Mouse (Mus musculus) forebrain, embryonic 14.5 days (tissue): ENCODE measurements at regions not wholly inside any gene's neighbourhood (a gene's known extent, or its start where the extent isn't known, plus 50 kb on each side); places are given as distances from the start of the nearest gene placed in this dataset.

ENCODE experiments used
- ATAC-seq: fragments of 200-750 bp; cut with Nextera tagmentation; 2 replicates; pipeline ENCODE4 v1.8.0; 2017; ENCODE audit warnings: mild to moderate bottlenecking, moderate library complexity
- DNase-seq: peaks from one replicate; pipeline ENCODE4 v3.0.0-alpha.2; 2015; ENCODE audit warnings: low spot score
- H3K27ac ChIP-seq: fragments of 300-500 bp; sonication (generic); 2 replicates; pipeline ENCODE4 v1.5.1; 2014; ENCODE audit warnings: low read depth, mild to moderate bottlenecking, control low read depth, low read length, moderate library complexity
- H3K27me3 ChIP-seq: fragments of 300-500 bp; sonication (generic); replicated peaks from 2 replicates; pipeline ENCODE4 v1.6.1; 2014; ENCODE audit warnings: low read length, control low read depth, mixed read lengths; ENCODE audit not compliant: control insufficient read depth, insufficient read depth
- H3K36me3 ChIP-seq: fragments of 300-500 bp; sonication (generic); 2 replicates; pipeline ENCODE4 v1.6.1; 2014; ENCODE audit warnings: low read length, control low read depth; ENCODE audit not compliant: control insufficient read depth, insufficient read depth
- H3K4me1 ChIP-seq: fragments of 300-500 bp; sonication (generic); 2 replicates; pipeline ENCODE4 v1.6.1; 2014; ENCODE audit warnings: antibody characterized with exemption, low read length, control low read depth; ENCODE audit not compliant: control insufficient read depth, insufficient read depth
- H3K4me2 ChIP-seq: fragments of 300-500 bp; sonication (generic); 2 replicates; pipeline ENCODE4 v1.6.1; 2014; ENCODE audit warnings: mild to moderate bottlenecking, control low read depth, low read length
- H3K4me3 ChIP-seq: fragments of 300-500 bp; sonication (generic); 2 replicates; pipeline ENCODE4 v1.5.1; 2014; ENCODE audit warnings: low read depth, low read length, control low read depth
- H3K9ac ChIP-seq: fragments of 300-500 bp; sonication (generic); 2 replicates; pipeline ENCODE4 v1.6.1; 2014; ENCODE audit warnings: mild to moderate bottlenecking, low read length, control low read depth, moderate library complexity
- H3K9me3 ChIP-seq: fragments of 300-500 bp; sonication (generic); replicated peaks from 2 replicates; pipeline ENCODE4 v1.6.1; 2016; ENCODE audit warnings: low read length, control low read depth, mixed read lengths; ENCODE audit not compliant: control insufficient read depth
- WGBS: fragments of 180-500 bp; shearing (Covaris S2); extraction: QIAGEN DNeasy Blood & Tissue Kit; methylation state at CpG from one replicate; pipeline ENCODE4 v1.1.7; 2014; 5-methylcytosine and 5-hydroxymethylcytosine counted together

- Histone ChIP-seq H3K36me3 (no peaks in the 10 kb centered on the region), H3K9ac (no peak overlapping the region), H3K9me3 (no peaks in the 10 kb centered on the region), H3K27ac (no peak overlapping the region), H3K4me3 (no peak overlapping the region), H3K27me3 (no peaks in the 10 kb centered on the region), H3K4me2 (no peak overlapping the region), H3K4me1 (no peaks in the 10 kb centered on the region)
- DNase-seq = no peak
- ATAC-seq = no peak
- WGBS = 91% methylated on average over 4 of the region's 4 CpGs
These were observed 150.0 kb upstream of the Cttnbp2 start for GRCm38 (mm10) chr6:18664687-18665086.

GRCm38 (mm10) chr6:18665992-18666391, 151.3 kb upstream of the Cttnbp2 start:
- WGBS = 86% methylated on average over 4 of the region's 4 CpGs
- H3K4me2 ChIP-seq = no peak overlapping the region
- H3K27me3 ChIP-seq = no peaks in the 10 kb centered on the region
- H3K27ac ChIP-seq = no peak overlapping the region
- ATAC-seq (no peak), DNase-seq (no peak)
- H3K9me3 ChIP-seq = no peaks in the 10 kb centered on the region
- no peaks in the 10 kb centered on the region for H3K36me3 ChIP-seq
- no peak overlapping the region for H3K9ac ChIP-seq
- H3K4me3 ChIP-seq = no peak overlapping the region
- H3K4me1 ChIP-seq = no peaks in the 10 kb centered on the region

GRCm38 (mm10) chr6:18666543-18666942, 151.9 kb upstream of the Cttnbp2 start:
- 76% methylated on average over 4 of the region's 4 CpGs for WGBS
- ATAC-seq = no peak

GRCm38 (mm10) chr6:18670677-18671076, 156.0 kb upstream of the Cttnbp2 start:
- no peak overlapping the region for H3K4me3 ChIP-seq
- WGBS = 91% methylated on average over 1 of the region's 1 CpGs
- H3K27me3 ChIP-seq = no peaks in the 10 kb centered on the region
- no peak overlapping the region for H3K4me2 ChIP-seq
- H3K36me3 ChIP-seq = no peaks in the 10 kb centered on the region
- H3K27ac ChIP-seq = no peak overlapping the region
- DNase-seq (no peak), ATAC-seq (no peak)
- H3K9me3 ChIP-seq = no peaks in the 10 kb centered on the region
- no peaks in the 10 kb centered on the region for H3K4me1 ChIP-seq
- H3K9ac ChIP-seq = no peak overlapping the region

More at GRCm38 (mm10) chr6:18666543-18666942, 151.9 kb upstream of the Cttnbp2 start:
- no peaks in the 10 kb centered on the region for H3K4me1 ChIP-seq
- no peaks in the 10 kb centered on the region for H3K9me3 ChIP-seq
- H3K36me3 ChIP-seq = no peaks in the 10 kb centered on the region
- H3K9ac ChIP-seq = no peak overlapping the region
- no peak overlapping the region for H3K4me2 ChIP-seq
- no peak overlapping the region for H3K27ac ChIP-seq
- H3K4me3 ChIP-seq = no peak overlapping the region
- DNase-seq = no peak
- H3K27me3 ChIP-seq = no peaks in the 10 kb centered on the region

DNA sequence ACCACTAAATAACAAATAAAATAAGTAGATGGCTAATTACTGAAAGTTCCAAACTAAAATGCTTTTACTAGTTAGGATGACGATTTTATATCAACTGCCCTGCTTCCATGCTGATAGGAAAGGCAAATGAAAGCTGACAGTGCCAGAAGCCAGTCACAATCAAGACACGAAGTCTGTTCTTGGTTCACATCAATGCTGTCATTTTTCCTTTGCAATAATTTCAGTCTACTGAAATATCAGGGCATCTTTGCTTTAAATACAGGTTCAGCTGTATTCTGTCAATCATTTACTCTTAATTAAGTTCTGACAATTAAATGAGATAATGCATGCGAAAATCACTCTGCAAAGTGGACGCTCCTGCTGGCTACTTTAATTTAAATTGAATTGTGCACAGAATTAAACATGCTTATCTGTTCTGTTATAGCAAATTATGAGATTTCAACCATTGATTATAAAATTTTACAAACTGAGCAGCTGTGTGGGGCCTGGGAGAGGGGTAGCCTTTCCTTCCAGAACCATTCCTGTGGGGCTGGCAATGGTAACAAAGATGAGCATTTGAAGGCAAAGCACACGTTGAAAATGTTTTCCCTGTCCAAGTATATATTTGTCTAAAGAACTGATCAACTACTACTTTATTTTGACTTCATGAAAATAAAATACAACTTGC, 160.1 kb upstream of the Cttnbp2 start:
- ATAC-seq (peak; percentile 72; the same call in 1 of the 2 replicates), DNase-seq (peak; percentile 51)
- H3K4me3 ChIP-seq = no peak overlapping the region
- peak overlapping the region; percentile 36; the same call in 1 of the 2 replicates for H3K27ac ChIP-seq
- 30% methylated on average over 5 of the region's 5 CpGs for WGBS
- H3K4me1 ChIP-seq = no peaks in the 10 kb centered on the region
- no peaks in the 10 kb centered on the region for H3K9me3 ChIP-seq
- no peaks in the 10 kb centered on the region for H3K27me3 ChIP-seq
- H3K36me3 ChIP-seq = no peaks in the 10 kb centered on the region
- no peak overlapping the region for H3K4me2 ChIP-seq
- no peak overlapping the region for H3K9ac ChIP-seq

- Histone ChIP-seq H3K36me3 (no peaks in the 10 kb centered on the region), H3K9me3 (no peaks in the 10 kb centered on the region), H3K27me3 (no peaks in the 10 kb centered on the region), H3K4me1 (no peaks in the 10 kb centered on the region), H3K9ac (no peak overlapping the region), H3K4me3 (no peak overlapping the region), H3K4me2 (no peak overlapping the region), H3K27ac (no peak overlapping the region)
- no peak for ATAC-seq
- WGBS = 71% methylated on average over 4 of the region's 4 CpGs
- DNase-seq = peak; percentile 42
These were observed 162.5 kb upstream of the Cttnbp2 start for GRCm38 (mm10) chr6:18677131-18677530.

- Histone ChIP-seq H3K9me3 (no peaks in the 10 kb centered on the region), H3K9ac (no peak overlapping the region), H3K36me3 (no peaks in the 10 kb centered on the region), H3K27me3 (no peaks in the 10 kb centered on the region), H3K4me1 (no peaks in the 10 kb centered on the region), H3K4me2 (no peak overlapping the region), H3K27ac (no peak overlapping the region), H3K4me3 (no peak overlapping the region)
- DNase-seq = no peak
- ATAC-seq = no peak
These were observed 166.1 kb upstream of the Cttnbp2 start for GRCm38 (mm10) chr6:18680712-18681111.

GRCm38 (mm10) chr6:18682043-18682442, 166.3 kb upstream of the Lsm8 start:
- no peaks in the 10 kb centered on the region for H3K36me3 ChIP-seq
- ATAC-seq (peak; percentile 37; the same call in 1 of the 2 replicates), DNase-seq (peak; percentile 69)
- no peaks in the 10 kb centered on the region for H3K4me1 ChIP-seq
- WGBS = 41% methylated on average over 6 of the region's 6 CpGs
- H3K4me2 ChIP-seq = no peak overlapping the region
- H3K27me3 ChIP-seq = no peaks in the 10 kb centered on the region
- H3K9ac ChIP-seq = no peak overlapping the region
- no peak overlapping the region for H3K27ac ChIP-seq
- no peaks in the 10 kb centered on the region for H3K9me3 ChIP-seq
- no peak overlapping the region for H3K4me3 ChIP-seq

DNA sequence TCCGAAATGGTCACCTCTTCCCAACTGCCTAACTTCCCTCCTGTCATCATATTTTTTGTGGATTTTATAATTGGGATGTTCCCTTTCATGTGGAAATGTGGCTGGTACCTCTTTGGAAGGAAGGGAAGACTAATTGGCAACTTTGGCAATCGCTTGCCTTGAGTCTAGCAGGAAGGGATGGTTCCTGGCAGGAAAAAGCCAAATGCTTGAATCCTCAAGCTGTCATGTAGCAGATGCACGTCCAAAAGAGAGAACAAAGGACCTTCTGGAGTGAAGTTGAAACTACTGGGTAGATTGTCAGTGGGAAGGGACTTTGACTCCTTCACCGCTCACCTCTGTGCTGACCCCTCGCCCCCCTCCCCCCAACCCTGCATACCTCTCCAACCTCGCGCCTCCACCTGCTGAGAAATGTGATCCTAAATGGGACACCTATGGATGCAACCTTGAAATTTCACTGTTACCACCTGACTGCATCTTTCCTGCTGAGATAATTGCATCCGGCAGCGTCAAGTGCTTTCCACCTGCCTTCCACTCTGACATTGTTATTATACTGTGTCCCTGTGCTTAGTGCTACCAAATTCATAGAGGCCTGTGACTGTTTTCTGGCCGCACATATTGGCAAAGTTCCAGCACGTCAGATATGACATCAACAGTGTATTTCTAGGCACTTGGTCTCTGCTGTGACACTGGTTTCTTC, 159.6 kb upstream of the Lsm8 start:
- 35% methylated on average over 11 of the region's 11 CpGs for WGBS
- Histone ChIP-seq H3K27me3 (no peaks in the 10 kb centered on the region), H3K27ac (peak overlapping the region; percentile 79), H3K9me3 (no peaks in the 10 kb centered on the region), H3K4me3 (no peak overlapping the region), H3K4me1 (peaks cover 3% of the 10 kb centered on the region; the same call in 1 of the 2 replicates), H3K9ac (no peak overlapping the region), H3K36me3 (no peaks in the 10 kb centered on the region), H3K4me2 (no peak overlapping the region)
- DNase-seq (peak; percentile 93), ATAC-seq (peak; percentile 91)
